Mouse (Mus musculus) right cerebral cortex, adult 18-20 months (tissue): ENCODE measurements around the gene Zzz3.

Experiments
- DNase-seq: peaks from one replicate; pipeline ENCODE4 v3.0.0; 2022; ENCODE audit warnings: mixed read lengths

Zzz3 gene

DNA sequence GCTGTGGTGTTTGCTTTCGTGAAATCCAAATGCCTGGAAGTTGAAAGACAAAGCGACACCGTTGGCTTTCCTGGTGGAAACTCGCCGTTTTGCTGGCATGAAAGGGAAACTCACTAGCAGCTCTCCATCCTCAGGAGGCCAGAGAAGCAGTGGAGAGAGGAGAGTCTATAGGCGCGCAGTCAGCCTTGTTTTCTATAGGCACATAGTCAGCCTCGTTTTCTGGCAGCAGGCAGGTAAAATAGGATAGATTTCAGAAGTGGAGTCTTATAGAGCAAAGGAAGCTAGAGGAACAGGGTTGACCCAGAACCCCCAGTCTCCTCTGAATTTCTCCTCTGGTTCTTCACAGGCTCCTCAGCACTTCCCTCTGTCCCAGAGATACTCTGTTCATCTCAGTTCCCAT is 72.8 kb downstream of the Zzz3 start:
- no peak for DNase-seq

DNA sequence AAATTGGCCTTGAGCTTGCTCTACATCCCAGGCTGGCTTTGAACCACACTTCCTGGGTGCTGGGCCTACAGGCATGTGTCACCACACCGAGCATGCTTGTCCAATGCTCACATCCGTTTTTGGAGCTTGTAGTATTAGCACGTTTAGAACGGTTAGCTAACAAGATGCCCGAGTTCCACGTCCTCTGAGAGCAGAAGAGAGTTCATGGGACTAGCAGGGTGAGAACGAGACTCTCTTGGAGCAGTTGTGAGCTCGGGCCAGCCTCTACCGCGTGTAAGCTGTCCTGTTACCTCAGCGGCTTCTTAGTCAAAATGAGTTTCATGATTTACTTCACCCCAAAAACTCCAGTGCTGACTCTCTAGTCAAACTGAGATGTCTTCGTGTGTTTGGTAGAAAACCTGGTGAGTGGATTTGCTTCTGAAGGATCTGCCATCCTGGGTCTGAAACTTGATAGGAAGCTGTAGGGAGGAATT is 73.3 kb downstream of the Zzz3 start:
- no peak for DNase-seq

DNA sequence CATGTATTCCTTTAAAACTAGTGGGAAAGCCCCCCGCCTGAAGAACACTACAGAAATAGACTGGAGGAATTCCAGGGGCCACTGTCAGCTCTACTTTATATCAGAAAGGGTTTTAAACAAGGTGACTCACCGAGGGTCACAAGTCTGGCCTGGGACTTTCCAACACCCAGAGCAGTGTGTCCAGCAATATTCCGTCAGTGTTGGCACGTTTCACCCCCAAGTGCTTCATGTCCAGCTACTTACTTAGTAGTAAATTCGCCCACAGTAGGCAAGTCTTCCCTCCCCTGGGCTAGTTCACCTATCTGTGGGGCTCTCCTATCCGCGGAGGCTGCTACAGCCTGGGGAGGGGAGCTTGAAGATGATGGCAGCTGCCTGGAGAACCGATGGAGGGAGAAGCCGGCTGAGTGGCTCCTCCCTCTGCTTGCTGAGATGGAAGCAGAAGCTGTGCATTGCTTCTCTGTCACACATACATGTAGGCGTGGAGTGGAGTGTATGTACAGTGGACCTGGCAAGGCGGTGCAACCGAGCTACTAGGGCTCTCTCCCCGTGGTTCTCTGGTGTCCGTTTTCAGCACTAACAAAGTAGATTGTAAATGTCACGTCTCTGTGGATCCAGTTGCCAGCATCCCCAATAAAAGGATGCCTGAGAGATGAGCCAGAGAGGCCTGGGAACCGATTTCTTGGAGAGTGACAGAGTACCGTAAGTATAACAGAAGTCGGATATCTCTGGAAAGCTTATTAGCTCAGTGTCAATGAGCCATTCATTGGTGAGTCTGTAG is 74.3 kb downstream of the Zzz3 start:
- DNase-seq: no peak

DNA sequence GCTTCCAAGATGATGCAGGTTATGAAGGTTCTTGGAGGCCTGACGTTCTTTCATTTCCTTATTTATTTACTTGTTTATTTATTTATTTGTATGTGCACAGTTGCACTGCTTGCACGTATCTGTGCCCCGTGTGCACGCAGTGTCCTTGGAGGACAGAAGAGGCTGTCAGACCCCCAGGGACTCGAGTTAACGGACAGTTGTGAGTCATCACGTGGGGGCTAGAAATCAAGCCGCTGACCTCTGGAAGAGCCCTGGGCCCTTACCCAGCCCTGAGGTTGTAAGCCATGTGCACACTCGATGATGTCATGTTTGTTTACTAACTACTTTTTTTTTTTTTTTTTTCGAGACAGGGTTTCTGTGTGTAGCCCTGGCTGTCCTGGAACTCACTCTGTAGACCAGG is 75.1 kb downstream of the Zzz3 start:
- no peak for DNase-seq

DNA sequence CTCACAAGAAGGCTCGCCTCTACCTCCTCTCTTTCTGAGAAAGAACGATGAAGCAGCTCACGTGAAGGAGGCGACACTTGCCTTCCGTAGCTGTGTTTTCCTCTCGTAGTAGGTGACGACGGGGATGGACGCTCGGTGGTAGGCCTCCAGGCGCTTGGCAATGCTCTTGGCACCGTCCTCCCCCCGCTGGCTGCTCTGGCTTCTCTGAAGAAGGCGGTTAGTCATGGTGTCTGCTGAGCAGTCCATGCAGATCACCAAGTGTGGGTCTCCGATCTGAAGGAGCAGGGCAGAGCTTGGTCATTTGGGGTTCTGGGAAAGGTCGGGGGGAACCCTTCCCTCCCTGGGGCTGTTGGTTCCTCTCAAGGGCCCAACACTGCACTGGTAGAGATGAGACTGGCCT is 77.4 kb downstream of the Zzz3 start:
- DNase-seq: no peak

DNA sequence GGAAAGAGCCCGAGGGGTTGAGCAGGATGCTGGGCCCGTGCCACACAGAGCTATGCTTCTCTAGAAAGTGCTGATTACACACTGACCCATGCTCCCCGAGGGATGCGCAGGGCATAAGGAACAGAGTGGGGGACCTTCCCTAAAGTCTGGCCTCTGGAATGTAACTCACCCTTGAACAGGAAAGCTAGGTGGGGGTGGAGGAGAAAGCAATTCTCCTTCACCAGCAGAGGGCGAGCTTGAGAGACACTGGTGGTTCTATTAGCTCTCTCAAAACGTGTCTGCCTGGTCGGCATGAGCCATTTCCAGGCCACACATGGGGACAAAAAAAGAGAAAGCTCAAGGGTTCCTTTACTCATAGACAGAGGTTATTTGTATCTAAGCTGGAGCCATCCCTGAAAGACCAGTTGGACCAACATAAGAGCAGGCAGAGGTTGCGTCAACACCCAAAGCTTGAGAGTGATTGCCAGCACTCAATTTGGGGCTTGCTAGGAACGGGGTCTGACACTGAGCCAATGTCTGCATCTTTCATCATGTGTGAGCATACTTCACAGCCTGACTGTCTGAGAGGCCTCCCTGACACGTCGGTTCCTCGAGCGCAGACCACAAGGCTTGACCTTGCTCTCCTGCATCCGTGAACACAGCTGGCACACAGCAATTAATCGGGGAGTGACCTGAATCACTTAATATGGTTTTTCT is 79.5 kb downstream of the Zzz3 start:
- peak; percentile 42 for DNase-seq

DNA sequence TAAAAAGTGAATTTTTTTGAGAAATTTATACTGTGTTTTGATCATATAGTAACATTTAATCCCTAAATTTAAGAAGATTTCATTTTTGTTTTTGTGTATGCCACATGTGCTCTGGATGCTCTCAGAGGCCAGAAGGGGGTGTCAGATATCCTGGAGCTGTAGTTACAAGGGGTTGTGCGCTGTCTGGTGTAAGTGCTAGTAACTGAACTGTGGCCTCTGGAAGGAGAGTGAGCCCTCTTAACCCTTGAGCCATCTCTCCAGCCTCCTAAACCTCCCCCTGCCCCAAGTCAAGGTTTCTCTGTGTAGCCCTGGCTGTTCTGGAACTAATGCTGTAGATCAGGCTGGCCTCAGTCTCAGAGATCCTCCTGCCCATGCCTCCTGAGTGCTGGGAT is 80.0 kb downstream of the Zzz3 start:
- DNase-seq: no peak

DNA sequence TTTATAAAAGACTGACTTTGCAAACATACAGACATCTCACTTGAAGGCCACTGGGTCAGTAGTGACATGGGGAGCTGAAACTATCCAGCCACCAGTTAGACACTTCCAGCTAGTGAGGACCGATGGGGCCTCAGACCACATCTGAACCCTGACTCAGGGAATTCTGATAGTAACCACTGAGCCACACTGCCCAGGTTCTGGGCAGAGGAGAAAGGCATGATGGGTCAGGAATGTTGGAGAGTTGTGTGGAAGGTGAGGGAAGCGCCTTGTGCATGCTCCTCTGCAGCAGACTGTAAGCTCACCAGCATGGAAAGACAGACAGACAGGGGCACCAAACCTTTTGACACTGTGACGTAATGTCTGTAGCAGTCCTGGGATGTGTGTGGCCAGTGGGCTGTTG is 80.6 kb downstream of the Zzz3 start:
- DNase-seq: no peak

DNA sequence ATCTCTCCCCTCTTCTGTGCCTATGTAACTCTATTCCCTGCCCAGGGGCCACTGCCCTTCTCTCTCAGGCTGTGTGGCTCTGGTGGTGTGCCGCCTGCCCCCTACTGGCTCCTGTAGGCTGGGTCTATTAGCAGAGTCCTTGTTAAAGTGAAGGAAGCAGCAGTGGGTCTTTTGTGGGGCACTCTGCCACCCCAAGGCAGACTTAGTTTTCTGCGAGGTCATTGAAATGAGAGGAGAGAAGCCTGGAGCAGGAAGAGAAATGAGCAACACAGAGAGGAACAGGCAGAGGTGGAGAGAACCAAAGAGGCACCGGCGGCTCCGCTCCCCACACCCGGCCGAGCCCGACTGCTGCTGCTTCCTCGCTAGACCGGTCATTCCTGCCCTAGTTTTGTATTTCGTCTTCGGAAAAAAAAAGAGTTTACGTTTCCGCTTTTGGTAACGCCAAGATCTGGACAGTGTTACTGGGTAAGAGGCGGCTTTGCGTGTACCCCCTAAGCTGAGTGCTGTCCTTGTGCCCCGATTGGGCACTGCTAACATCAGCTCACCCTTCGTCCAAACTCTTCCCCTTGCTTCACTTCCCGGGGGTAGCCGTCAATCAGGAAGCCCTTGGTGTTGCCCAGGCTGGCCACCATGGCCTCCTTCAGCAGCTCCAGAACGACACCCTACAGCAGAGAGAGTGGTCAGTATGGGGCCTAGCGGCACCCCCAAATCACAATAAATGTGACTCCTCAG is 82.7 kb downstream of the Zzz3 start:
- peak; percentile 52 for DNase-seq

DNA sequence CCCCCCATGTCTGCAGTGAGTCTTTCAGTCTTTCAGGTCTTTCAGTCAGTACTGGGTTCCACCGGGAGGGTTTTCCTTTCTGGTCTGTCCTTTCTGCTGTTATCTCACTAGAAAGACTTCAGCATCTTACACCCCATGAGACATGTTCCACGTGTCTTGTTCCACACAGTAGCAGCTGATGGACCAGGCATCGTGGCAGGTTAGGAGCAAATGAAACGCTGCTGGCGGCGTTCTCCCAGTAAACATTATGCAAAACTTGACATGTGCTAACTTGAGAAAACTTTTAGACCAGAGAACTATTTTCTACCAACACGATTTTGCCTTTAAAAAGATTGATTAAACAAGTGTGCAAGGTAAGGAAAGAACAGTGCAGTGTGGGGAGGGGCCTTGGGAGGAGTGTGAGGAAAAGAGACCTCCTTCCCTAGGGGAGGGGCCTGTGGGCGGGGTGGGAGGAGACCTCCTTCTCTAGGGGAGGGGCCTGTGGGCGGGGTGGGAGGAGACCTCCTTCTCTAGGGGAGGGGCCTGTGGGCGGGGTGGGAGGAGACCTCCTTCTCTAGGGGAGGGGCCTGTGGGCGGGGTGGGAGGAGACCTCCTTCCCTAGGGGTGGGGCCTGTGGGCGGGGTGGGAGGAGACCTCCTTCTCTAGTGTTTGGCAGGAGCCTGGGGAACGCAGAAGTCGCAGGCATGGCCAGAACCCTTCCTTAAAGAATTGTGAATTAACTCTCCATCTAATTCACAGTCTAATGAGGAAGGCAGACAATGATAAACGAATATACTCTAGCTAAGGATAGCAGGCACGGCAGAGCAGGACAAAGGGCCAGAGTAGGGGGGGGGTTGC is 83.5 kb downstream of the Zzz3 start:
- no peak for DNase-seq

DNA sequence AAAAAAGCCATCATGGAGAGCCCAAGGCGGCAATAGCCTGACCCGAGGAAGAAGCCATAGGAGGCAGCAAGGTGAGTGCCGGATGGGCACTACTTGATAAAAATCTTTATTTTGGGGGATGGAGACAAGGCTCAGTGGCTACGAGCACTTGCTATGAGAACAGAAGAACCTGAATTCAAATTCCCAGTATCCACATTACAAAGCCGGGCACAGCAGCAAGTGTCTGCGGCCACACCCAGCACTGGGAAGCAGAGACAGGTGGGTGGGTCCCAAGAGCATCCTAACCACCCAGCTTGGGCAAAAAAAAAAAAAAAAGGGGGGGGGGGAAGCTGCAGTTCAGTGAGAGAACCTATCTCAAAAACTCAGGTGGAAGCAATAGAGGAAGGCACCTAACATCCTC is 85.1 kb downstream of the Zzz3 start:
- DNase-seq: no peak

DNA sequence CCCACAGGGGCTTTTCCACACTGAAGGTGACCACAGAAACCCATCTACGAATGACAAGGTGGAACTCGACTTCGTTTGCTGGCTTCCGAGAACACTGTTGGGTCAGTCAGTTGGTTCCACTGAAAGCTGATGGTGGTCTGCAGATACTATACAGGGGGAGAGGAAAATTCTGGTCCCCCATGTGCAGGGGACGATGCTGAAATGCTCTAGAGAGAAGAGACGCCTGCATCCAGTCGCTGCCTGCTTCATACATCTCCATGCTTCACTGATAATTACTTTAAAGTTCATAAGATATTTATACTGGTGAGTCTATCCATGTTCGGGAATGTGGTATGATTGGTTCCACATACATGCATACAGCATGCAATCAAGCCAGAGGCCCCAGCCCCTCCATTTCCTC is 86.9 kb downstream of the Zzz3 start:
- no peak for DNase-seq

DNA sequence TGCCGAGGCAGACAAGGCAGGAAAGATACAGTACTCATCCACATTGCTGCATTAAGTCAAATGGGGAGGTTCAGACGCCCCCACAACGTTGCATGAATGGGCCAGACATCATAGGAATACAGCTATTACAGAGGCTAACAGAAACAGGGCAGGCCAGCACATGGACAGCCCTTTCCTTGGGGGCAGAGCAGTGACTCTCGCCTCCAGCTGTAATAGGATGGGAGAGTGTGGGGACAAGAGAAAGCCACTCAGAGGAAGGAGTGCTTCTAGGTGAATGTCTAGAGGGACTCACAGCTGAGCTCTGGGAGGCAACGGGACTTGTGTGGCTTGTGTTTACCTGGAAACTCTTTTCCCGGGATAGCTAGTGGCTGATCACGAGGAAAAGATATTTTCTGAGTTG is 88.5 kb downstream of the Zzz3 start:
- DNase-seq: no peak

DNA sequence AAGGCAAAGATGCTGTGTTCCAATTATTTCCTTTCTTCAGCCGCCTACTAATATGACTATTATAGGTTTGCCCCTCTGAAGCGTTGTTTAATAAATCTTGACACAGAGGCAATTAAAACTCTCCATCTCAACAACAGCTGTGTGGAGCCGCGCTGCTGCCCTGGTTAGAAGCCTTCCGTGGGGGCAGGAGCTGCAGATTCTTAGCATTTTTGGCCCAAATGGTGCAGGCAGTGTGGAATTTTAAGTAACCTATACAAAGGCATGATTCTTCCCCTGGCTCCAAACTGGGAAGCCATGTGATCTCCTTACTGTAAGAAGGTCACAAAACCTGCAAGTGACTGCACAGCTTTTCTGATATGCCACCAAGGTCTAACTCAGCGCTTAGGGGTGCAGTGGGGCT is 88.9 kb downstream of the Zzz3 start:
- DNase-seq: peak; percentile 53

DNA sequence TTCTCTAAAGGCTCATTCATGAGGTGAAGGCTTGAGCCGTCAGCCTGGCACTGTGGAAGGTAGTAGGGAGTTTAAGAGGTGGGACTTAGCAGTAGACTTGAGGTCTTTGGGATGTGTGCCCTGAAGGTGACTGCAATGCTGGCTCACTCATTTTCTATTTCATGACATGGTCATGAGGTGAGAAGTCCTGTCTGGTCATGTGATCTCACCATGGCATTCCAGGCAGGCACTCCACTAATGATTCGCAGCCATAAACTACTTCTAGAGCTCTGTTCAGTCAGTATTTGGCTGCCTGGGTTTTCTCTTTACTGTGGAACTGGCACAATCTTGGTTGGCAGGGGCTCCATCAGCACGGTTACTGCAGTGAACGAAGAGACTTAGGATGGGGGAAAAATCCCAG is 93.7 kb downstream of the Zzz3 start:
- DNase-seq: no peak

DNA sequence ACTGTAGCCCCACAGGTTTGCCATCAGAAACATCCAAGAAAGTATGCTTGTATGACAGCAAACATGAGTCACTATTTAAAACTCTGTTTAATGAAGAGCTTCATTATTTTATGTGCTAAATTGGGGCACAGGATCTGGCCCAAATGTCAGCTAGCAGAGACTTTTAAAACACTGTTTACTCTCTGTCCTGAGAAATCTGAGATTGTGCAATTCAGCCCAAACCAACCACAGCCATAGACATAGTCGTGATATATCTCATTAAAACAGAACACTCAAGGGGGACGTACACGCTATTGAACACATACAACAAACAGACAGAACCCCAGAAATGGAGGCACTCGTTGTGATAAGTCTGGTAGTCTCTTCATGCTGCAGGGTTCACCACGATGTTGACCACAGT is 95.2 kb downstream of the Zzz3 start:
- no peak for DNase-seq

DNA sequence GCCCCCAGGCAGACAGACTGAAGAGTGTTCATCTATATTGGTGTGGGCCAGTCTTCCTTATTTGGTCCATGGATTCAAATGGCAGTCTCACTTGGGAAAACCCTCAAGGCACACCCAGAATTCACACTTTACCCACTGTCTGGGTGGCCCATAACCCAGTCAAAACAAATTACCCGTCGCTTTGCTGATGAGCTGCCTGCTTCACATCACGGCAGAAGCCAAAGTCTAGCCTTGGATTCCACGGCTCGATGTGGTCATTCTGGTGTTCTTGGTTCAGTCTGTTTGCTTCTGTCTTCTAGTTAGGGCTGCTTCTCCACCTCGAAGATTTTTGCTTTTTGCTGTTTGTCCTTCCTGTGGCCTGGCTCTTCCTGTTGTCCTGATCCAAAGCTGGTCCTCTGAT is 97.0 kb downstream of the Zzz3 start:
- no peak for DNase-seq

DNA sequence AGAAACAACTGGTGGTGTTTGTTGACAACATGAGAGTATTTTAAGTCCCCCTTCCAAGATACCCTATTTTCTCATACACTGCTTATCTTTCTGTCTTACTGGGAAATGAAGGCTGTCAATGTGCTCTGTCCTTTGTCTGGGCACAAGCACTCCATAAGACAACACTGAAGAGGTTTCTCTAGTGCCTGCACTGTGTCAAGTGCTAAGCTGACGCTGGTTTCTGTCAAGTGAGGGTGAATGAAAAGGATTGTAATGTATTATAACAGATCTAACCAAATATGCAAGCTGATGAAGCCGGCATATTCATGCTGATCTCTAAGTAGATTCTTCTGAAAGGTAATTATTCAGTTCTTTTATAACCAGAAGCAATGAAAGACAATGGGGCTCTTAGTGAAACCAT is 98.5 kb downstream of the Zzz3 start:
- no peak for DNase-seq

DNA sequence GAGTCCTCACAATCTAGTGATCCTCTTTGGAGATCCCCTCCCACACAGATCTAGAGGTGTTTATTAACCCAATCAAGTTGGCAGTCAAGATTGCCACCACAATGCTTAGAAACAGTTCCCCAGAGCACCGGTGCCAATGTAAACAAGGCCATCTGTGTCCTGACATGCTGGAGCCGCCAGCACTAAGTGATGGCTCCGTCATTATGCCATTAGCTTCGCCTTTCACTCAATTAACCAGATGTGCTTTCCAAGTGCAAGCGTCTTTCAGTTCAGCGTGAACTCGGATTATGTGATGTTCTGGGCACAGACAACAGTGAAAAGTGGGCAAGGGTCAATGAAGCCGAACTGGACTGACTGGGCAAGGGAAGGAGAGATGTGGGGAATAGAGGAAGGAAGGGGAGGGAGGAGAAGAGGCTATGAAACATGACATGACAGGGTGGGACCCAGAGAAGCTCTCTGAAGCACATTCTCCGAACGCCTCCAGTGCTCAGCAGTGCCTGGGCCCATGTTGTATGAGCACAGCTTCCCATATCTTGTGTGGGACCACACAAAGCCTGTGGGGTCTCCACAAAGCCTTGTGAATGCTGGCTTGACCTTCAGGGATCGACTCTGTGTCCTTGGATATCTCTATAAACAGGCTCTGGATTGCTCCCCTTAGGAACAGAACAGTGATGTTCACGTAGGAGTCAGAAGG is 99.5 kb downstream of the Zzz3 start:
- no peak for DNase-seq

DNA sequence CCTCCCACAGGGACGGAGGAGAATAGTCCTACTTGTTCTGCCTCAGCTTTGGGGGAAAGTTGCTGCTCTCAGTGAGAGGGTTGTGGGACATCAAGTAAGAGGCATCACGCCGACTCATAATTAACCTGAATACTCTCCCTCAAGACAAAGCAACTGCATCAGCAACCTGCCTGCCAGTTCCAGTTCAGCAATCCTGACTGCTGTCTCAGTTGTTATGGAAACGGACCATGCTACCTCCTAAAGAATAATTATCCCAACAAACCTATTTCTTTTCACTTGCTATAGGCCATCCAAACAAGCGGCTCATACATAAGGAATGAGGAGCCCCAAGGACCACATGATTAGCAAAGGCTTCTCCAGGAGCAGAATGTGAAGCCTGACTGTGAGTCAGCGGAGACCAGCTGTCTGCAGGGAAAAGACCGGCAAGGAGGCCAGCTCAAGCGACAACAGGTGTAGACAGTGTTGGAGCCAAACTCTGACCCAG is 100.2 kb downstream of the Zzz3 start:
- DNase-seq: no peak

DNA sequence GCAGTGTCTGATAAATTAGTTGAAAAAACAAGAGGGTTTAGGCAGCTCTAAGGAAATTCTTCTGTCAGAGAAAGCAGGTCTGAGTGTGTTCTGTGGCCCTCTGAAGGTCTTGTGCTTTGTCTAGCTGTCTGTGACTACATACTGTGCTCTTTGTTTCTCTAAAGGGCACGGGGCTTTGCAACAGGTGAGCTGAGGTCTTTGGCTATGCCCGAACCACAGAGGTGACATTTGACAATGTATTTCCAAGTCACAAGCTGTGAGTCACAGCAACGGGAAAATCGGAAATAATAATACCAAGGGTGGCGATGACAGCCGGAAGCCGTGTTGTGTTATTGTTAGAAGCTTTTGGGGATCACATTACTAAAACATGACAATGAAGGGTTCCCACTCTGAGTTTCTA is 101.8 kb downstream of the Zzz3 start:
- no peak for DNase-seq

DNA sequence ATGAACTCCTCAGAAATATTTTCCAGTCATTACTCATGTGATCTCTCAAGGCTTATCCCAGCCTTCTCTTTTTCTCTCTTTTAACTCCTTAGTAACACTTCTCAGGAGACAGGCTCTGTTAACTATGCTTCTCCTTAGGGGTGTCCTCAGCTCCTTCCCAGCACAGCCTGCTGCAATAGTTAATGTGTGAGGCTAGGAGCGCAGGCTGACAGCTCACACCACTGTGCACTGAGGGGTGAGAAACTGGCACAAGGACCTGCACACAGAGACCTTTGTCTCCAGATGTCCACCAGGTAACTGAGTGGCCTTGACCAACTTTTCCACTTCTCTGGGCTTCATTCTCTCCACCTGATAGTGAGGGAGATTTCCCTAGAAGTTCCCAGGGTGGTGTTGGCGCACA is 102.6 kb downstream of the Zzz3 start:
- no peak for DNase-seq
